Mouse (Mus musculus) heart, postnatal 0 days (tissue): ENCODE measurements around the gene Pitpnm1.

Experiments
- CTCF ChIP-seq: IDR thresholded peaks from 2 replicates; pipeline ENCODE4 v1.5.1; 2016; ENCODE audit warnings: antibody characterized with exemption, control low read depth, low read depth
- EP300 ChIP-seq: IDR thresholded peaks from 2 replicates; pipeline ENCODE4 v1.6.1; 2016; ENCODE audit warnings: antibody characterized with exemption, low read depth

DNA sequence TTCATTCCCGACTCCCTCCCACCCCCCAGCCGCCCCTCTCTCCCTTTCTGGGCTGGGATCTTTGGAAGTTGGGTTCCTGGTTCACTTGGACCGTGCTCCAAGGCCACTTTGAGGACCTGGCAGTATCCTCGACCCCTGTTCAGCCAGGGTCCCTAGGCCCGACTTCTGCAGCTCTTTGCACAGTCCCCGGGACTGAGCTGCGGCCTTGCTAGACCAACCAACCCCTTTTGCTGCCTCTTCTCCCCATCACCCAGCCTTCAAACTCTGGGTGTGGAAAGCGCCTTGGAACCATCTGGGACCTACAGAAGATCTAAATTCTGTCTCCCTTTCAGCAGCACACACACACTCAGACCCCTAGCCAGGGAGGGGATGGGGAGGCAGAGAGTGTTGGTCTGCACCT lies 49.0 kb downstream of the Pitpnm1 start:
- no peak for TF ChIP-seq CTCF
- no peak for TF ChIP-seq EP300
